Mouse (Mus musculus) cortical plate, adult 2 months (tissue): ENCODE data around the gene Rhbdf1.

Experiments used
- CTCF ChIP-seq: fragments of 200-500 bp; IDR thresholded peaks from 2 replicates; pipeline ENCODE4 v1.5.1; 2011; ENCODE audit warnings: mild to moderate bottlenecking, control low read depth, low read length; ENCODE audit not compliant: insufficient read depth; ENCODE audit errors: extremely low read depth
- POLR2A ChIP-seq: fragments of 200-500 bp; IDR thresholded peaks from 2 replicates; pipeline ENCODE4 v1.6.1; 2011; ENCODE audit warnings: mild to moderate bottlenecking, low read length, control low read depth; ENCODE audit not compliant: insufficient read depth; ENCODE audit errors: extremely low read depth

- TF ChIP-seq CTCF, result no peak
- no peak for TF ChIP-seq POLR2A
Observed at GRCm38 (mm10) chr11:32188881-32189280, 33.2 kb downstream of the Rhbdf1 start.
